Mouse (Mus musculus): Measurements from ENCODE around the gene Fpr1. TPM values are rescaled to one million over a fixed set of nuclear protein-coding genes. Genes with fewer than 3 reads are reported as not detected.

Gene Fpr1
- total and polyA plus RNA-seq, 3 experiments = not detected

DNA sequence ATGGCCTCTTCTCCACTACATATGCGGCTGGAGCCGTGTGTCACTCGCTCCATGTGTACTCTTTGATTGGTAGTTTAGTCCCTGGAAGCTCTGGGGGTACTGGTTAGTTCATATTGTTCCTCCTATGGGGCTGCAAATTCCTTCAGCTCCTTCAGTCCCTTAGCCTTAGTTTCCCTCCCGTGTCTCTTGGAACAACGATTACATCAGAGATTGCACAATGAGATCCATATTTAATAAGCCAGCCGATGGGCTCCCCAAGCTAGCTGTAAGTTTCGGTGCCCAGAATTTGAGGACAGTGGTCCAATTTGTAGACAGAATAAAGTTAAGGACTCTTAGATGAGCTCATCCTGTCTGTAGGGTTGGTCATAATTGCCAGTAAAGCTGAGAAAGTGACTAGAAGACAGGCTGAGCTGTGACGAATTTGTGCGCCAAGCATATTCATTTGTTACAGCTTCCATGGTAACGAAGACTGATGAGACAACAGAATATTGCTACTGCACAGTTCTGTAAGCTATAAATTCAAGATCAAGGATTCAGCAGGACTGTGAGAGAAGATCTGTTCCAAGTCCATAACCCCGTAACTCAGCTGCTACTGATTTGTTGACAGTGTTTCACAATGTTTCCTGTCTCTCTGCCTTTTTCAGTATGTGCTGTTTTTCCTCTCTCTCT is 16.8 kb downstream of the Fpr1 start:
- no peaks in the 10 kb centered on the region for H3K27me3 ChIP-seq (ENCODE audit: control insufficient read depth in 1 of 2, insufficient read depth in 2 of 2, low read length in 2 of 2)
- H3K4me1 ChIP-seq (ENCODE audit: control insufficient read depth in 1 of 2, insufficient read depth in 2 of 2, low read length in 2 of 2) = no peaks in the 10 kb centered on the region
- no peak overlapping the region for H3K9ac ChIP-seq (ENCODE audit: control insufficient read depth, low read depth, low read length, poor library complexity, severe bottlenecking)
- no peak for TF ChIP-seq ZMIZ1 (IDR thresholded peaks at IDR 0.05; ENCODE audit: low read depth, low read length)
- TF ChIP-seq RCOR1 (IDR thresholded peaks at IDR 0.05; ENCODE audit: low read depth, low read length) = no peak
- TF ChIP-seq ZC3H11A (IDR thresholded peaks at IDR 0.05; ENCODE audit: low read depth, low read length) = no peak
- no peak for TF ChIP-seq BHLHE40 (IDR thresholded peaks at IDR 0.05; ENCODE audit: borderline replicate concordance, low read depth, low read length)
- TF ChIP-seq GABPA (IDR thresholded peaks at IDR 0.05; ENCODE audit: low read depth, low read length) = no peak
- TF ChIP-seq EP300 (IDR thresholded peaks at IDR 0.05; ENCODE audit: low read depth in 1 of 2, low read length in 2 of 2) = no peak
- no peak for TF ChIP-seq MAX (IDR thresholded peaks at IDR 0.05; ENCODE audit: low read length)
- TF ChIP-seq CTCF (IDR thresholded peaks at IDR 0.05 in 2 of 3, conservative IDR thresholded peaks at IDR 0.05 in 1 of 3; ENCODE audit: control insufficient read depth in 1 of 3, insufficient read depth in 1 of 3, low read depth in 2 of 3, low read length in 3 of 3, poor library complexity in 1 of 3, severe bottlenecking in 1 of 3) = no peak
- TF ChIP-seq UBTF (IDR thresholded peaks at IDR 0.05; ENCODE audit: borderline replicate concordance, insufficient read depth, low read depth, low read length) = no peak
- TF ChIP-seq SIN3A (IDR thresholded peaks at IDR 0.05; ENCODE audit: low read length) = no peak
- TF ChIP-seq TAL1 (IDR thresholded peaks at IDR 0.05; ENCODE audit: low read length) = no peak
- TF ChIP-seq MXI1 (IDR thresholded peaks at IDR 0.05; ENCODE audit: low read depth, low read length) = no peak
- TF ChIP-seq SMC3 (IDR thresholded peaks at IDR 0.05; ENCODE audit: low read depth, low read length) = no peak
- no peak for TF ChIP-seq ZKSCAN1 (IDR thresholded peaks at IDR 0.05; ENCODE audit: low read depth, low read length)
- no peak for TF ChIP-seq MYB (IDR thresholded peaks at IDR 0.05; ENCODE audit: low read depth, low read length)
- no peak for TF ChIP-seq E2F4 (IDR thresholded peaks at IDR 0.05; ENCODE audit: borderline replicate concordance, low read depth, low read length)
- no peak for TF ChIP-seq JUND (IDR thresholded peaks at IDR 0.05; ENCODE audit: low read depth, low read length)
- no peak overlapping the region for H3K27ac ChIP-seq (ENCODE audit: control insufficient read depth, low read depth, low read length)
- no peak for DNase-seq (ENCODE audit: low read depth, low spot score)
- H3K79me2 ChIP-seq (ENCODE audit: control insufficient read depth, insufficient read depth, low read length, poor library complexity) = no peaks in the 10 kb centered on the region
- no peaks in the 10 kb centered on the region; a peak in 1 of 4 replicates for H3K36me3 ChIP-seq (ENCODE audit: control insufficient read depth in 1 of 2, insufficient read depth in 2 of 2, low read length in 2 of 2)
- H3K4me3 ChIP-seq (ENCODE audit: control insufficient read depth in 1 of 2, insufficient read depth in 1 of 2, low read depth in 2 of 2, low read length in 2 of 2) = no peak overlapping the region
- H3K9me3 ChIP-seq (replicated peaks; ENCODE audit: insufficient read depth, low read length) = no peaks in the 10 kb centered on the region

DNA sequence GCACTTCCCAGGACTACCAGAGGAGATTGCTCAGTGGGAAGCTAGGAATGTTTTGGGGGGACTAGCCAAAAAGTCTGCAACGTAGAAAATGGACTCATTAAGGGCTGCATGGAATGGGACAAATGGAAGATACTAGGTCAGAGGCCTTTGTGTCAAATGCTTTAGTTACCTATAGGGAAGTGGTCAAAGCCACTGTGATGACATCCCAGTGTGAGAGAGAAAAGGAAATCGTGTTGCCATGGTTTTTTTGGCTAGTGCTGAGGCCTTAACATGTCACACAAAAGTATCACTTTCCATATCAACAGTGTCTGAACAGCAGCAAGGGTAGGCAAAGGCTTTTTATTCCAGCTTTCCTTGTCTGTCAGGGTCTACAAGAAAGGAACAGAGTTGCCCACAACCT is 18.6 kb downstream of the Fpr1 start:
- no peak for DNase-seq (ENCODE audit: low read depth, low spot score)
- Histone ChIP-seq H3K9ac (ENCODE audit: control insufficient read depth, low read depth, low read length, poor library complexity, severe bottlenecking) (no peak overlapping the region), H3K36me3 (ENCODE audit: control insufficient read depth in 1 of 2, insufficient read depth in 2 of 2, low read length in 2 of 2) (no peaks in the 10 kb centered on the region), H3K9me3 (replicated peaks; ENCODE audit: insufficient read depth, low read length) (no peaks in the 10 kb centered on the region), H3K79me2 (ENCODE audit: control insufficient read depth, insufficient read depth, low read length, poor library complexity) (no peaks in the 10 kb centered on the region), H3K27me3 (ENCODE audit: control insufficient read depth in 1 of 2, insufficient read depth in 2 of 2, low read length in 2 of 2) (no peaks in the 10 kb centered on the region), H3K4me3 (ENCODE audit: control insufficient read depth in 1 of 2, insufficient read depth in 1 of 2, low read depth in 2 of 2, low read length in 2 of 2) (no peak overlapping the region), H3K27ac (ENCODE audit: control insufficient read depth, low read depth, low read length) (no peak overlapping the region), H3K4me1 (ENCODE audit: control insufficient read depth in 1 of 2, insufficient read depth in 2 of 2, low read length in 2 of 2) (no peaks in the 10 kb centered on the region)
- TF ChIP-seq USF2 (IDR thresholded peaks at IDR 0.05; ENCODE audit: borderline replicate concordance in 1 of 2, insufficient read depth in 1 of 2, low read depth in 1 of 2, low read length in 2 of 2) = no peak
- TF ChIP-seq EP300 (IDR thresholded peaks at IDR 0.05; ENCODE audit: low read depth in 1 of 2, low read length in 2 of 2) = no peak
- TF ChIP-seq RCOR1 (IDR thresholded peaks at IDR 0.05; ENCODE audit: low read depth, low read length) = no peak
- TF ChIP-seq POLR2AphosphoS2 (IDR thresholded peaks at IDR 0.05; ENCODE audit: low read length) = no peak
- TF ChIP-seq MAFK (IDR thresholded peaks at IDR 0.05; ENCODE audit: borderline replicate concordance, low read depth, low read length) = no peak
- TF ChIP-seq MYC (IDR thresholded peaks at IDR 0.05; ENCODE audit: low read depth, low read length) = no peak
- TF ChIP-seq TCF12 (IDR thresholded peaks at IDR 0.05; ENCODE audit: low read depth, low read length) = no peak
- TF ChIP-seq UBTF (IDR thresholded peaks at IDR 0.05; ENCODE audit: borderline replicate concordance, insufficient read depth, low read depth, low read length) = no peak
- no peak for TF ChIP-seq MEF2A (IDR thresholded peaks at IDR 0.05; ENCODE audit: extremely low read depth, insufficient replicate concordance, low read depth, low read length, poor library complexity, severe bottlenecking)
- no peak for TF ChIP-seq KAT2A (conservative IDR thresholded peaks at IDR 0.05; ENCODE audit: low read depth, low read length)
- TF ChIP-seq BHLHE40 (IDR thresholded peaks at IDR 0.05; ENCODE audit: borderline replicate concordance, low read depth, low read length) = no peak
- no peak for TF ChIP-seq JUND (IDR thresholded peaks at IDR 0.05; ENCODE audit: low read depth, low read length)
- TF ChIP-seq POLR2A (IDR thresholded peaks at IDR 0.05; ENCODE audit: control insufficient read depth in 1 of 2, insufficient read depth in 1 of 2, low read depth in 1 of 2, low read length in 2 of 2, poor library complexity in 1 of 2) = no peak
- no peak for TF ChIP-seq POLR2AphosphoS5 (IDR thresholded peaks at IDR 0.05; ENCODE audit: borderline replicate concordance, low read depth, low read length)
- no peak for TF ChIP-seq GABPA (IDR thresholded peaks at IDR 0.05; ENCODE audit: low read depth, low read length)
- TF ChIP-seq SIN3A (IDR thresholded peaks at IDR 0.05; ENCODE audit: low read length) = no peak
- TF ChIP-seq E2F4 (IDR thresholded peaks at IDR 0.05; ENCODE audit: borderline replicate concordance, low read depth, low read length) = no peak
- TF ChIP-seq SMC3 (IDR thresholded peaks at IDR 0.05; ENCODE audit: low read depth, low read length) = no peak
- no peak for TF ChIP-seq MXI1 (IDR thresholded peaks at IDR 0.05; ENCODE audit: low read depth, low read length)
